ENCODE assay signal across 8 mouse cellular contexts in genomic region chr16:35153146-35153755, GRCm38 (mm10). TPM values are rescaled to one million over a fixed set of nuclear protein-coding genes. Genes with fewer than 3 reads are reported as not detected.
DNase-seq lines count a peak whose midpoint lies in the region; ATAC-seq and TF ChIP-seq lines count a peak whose summit lies in the region.

No protein-coding gene starts in this region.

- 6% methylated on average over 12 of the region's 12 CpGs for WGBS in heart, embryonic 10.5 days
- WGBS in lung, adult 2 months, result 9% methylated on average over 12 of the region's 12 CpGs
- WGBS in hindbrain, embryonic 14.5 days, result 8% methylated on average over 12 of the region's 12 CpGs
- WGBS in neural tube, embryonic 14.5 days, result 9% methylated on average over 12 of the region's 12 CpGs

- intact Hi-C loops in heart, postnatal 36 days (cut with DNase I), result no loop called here
- intact Hi-C loops in gastrocnemius, postnatal 36 days (cut with DNase I), result no loop called here

- H3K9me3 ChIP-seq in heart, embryonic 10.5 days, result no peaks in the 10 kb centered on the region
- no peaks in the 10 kb centered on the region for H3K9me3 ChIP-seq in hindbrain, embryonic 14.5 days (ENCODE audit: control insufficient read depth, low read length)
- no peaks in the 10 kb centered on the region for H3K9me3 ChIP-seq in neural tube, embryonic 14.5 days (ENCODE audit: control insufficient read depth, low read length)

- H3K4me3 ChIP-seq in heart, embryonic 10.5 days, result peak overlapping the region; percentile 85
- H3K4me3 ChIP-seq in lung, adult 2 months (replicated peaks; ENCODE audit: extremely low read depth, low read depth, low read length), result no peak overlapping the region
- peak overlapping the region; percentile 80; the same call in 1 of the 2 replicates for H3K4me3 ChIP-seq in hindbrain, embryonic 14.5 days (replicated peaks; ENCODE audit: low read length)
- no peak overlapping the region for H3K4me3 ChIP-seq in neural tube, embryonic 14.5 days (ENCODE audit: low read depth, low read length)

- ATAC-seq in hindbrain, embryonic 14.5 days (ENCODE audit: low FRiP score), result no peak
- ATAC-seq in neural tube, embryonic 14.5 days (ENCODE audit: low read depth), result no peak

- no peak for TF ChIP-seq CTCF in lung, adult 2 months (IDR thresholded peaks at IDR 0.05; ENCODE audit: insufficient read depth, low read length)

- no peak for DNase-seq in heart, embryonic 10.5 days (ENCODE audit: low spot score)
- DNase-seq in heart, postnatal 36 days, result no peak
- DNase-seq in lung, postnatal 10 days, result peak; percentile 9
- no peak for DNase-seq in lung, adult 2 months
- DNase-seq in hindbrain, embryonic 14.5 days (ENCODE audit: low spot score), result no peak
- DNase-seq in gastrocnemius, postnatal 36 days, result no peak
- no peak for DNase-seq in frontal cortex, postnatal 25 days (ENCODE audit: low spot score in 2 of 2)

- H3K36me3 ChIP-seq in heart, embryonic 10.5 days, result no peaks in the 10 kb centered on the region
- H3K36me3 ChIP-seq in hindbrain, embryonic 14.5 days (replicated peaks; ENCODE audit: control insufficient read depth, insufficient read depth), result no peaks in the 10 kb centered on the region
- no peaks in the 10 kb centered on the region for H3K36me3 ChIP-seq in neural tube, embryonic 14.5 days (ENCODE audit: control insufficient read depth, insufficient read depth, low read length)

- no peak overlapping the region for H3K9ac ChIP-seq in hindbrain, embryonic 14.5 days
- no peak overlapping the region for H3K9ac ChIP-seq in neural tube, embryonic 14.5 days (replicated peaks; ENCODE audit: low read depth, low read length)

- H3K4me2 ChIP-seq in hindbrain, embryonic 14.5 days (replicated peaks), result peak overlapping the region; percentile 68
- H3K4me2 ChIP-seq in neural tube, embryonic 14.5 days (ENCODE audit: low read depth, low read length), result peak overlapping the region; percentile 56; the same call in 1 of the 2 replicates

- peaks cover 75% of the 10 kb centered on the region for H3K27me3 ChIP-seq in heart, embryonic 10.5 days (ENCODE audit: insufficient read depth, poor library complexity, severe bottlenecking)
- H3K27me3 ChIP-seq in hindbrain, embryonic 14.5 days (ENCODE audit: control insufficient read depth, insufficient read depth, low read length), result peaks cover 29% of the 10 kb centered on the region
- H3K27me3 ChIP-seq in neural tube, embryonic 14.5 days (ENCODE audit: control insufficient read depth, insufficient read depth, low read length), result peaks cover 8% of the 10 kb centered on the region

- H3K27ac ChIP-seq in heart, embryonic 10.5 days, result 0 out of 2 replicates have a peak overlapping the region, but pooled peaks have one; percentile 93
- no peak overlapping the region for H3K27ac ChIP-seq in hindbrain, embryonic 14.5 days
- no peak overlapping the region for H3K27ac ChIP-seq in neural tube, embryonic 14.5 days (ENCODE audit: low read depth, low read length)

- TF ChIP-seq POLR2A in lung, adult 2 months (IDR thresholded peaks at IDR 0.05; ENCODE audit: borderline replicate concordance, extremely low read depth, low read depth, low read length), result no peak

- H3K4me1 ChIP-seq in heart, embryonic 10.5 days, result peaks cover 43% of the 10 kb centered on the region
- 0 out of 2 replicates have a peak, but pooled peaks cover 4% of the 10 kb centered on the region for H3K4me1 ChIP-seq in lung, adult 2 months (ENCODE audit: control insufficient read depth, insufficient read depth, low read length)
- peaks cover 38% of the 10 kb centered on the region for H3K4me1 ChIP-seq in hindbrain, embryonic 14.5 days (replicated peaks; ENCODE audit: control insufficient read depth, insufficient read depth, low read length)
- H3K4me1 ChIP-seq in neural tube, embryonic 14.5 days (ENCODE audit: control insufficient read depth, insufficient read depth, low read length), result peaks cover 26% of the 10 kb centered on the region

RNA-seq across cellular contexts. Expression of gene Adcy5, which starts 1.4 kb away (rescaled TPM):
- polyA plus RNA-seq in heart, embryonic 10.5 days (2016; fragmentation: Nextera tagmentation; extraction: Ambion mirVana), result 3.8 and 5.1 TPM in 2 replicates
- 10 to 100 TPM; 48.7 to 57.7 TPM for total RNA-seq in heart, postnatal 36 days (2021)
- polyA plus RNA-seq in lung, adult 2 months (2012; rRNA removed), result 17.5 and 18.3 TPM in 2 replicates
- 7.9 and 9.0 TPM in 2 replicates for polyA plus RNA-seq in hindbrain, embryonic 14.5 days (2014; fragmentation: Nextera tagmentation; extraction: Ambion mirVana)
- polyA plus RNA-seq in neural tube, embryonic 14.5 days (2014; fragmentation: Nextera tagmentation; extraction: Ambion mirVana), result 8.3 and 8.8 TPM in 2 replicates
- 1 to 10 TPM; 1.8 to 1.9 TPM for total RNA-seq in gastrocnemius, postnatal 36 days (2021)

Comparison
In these comparisons a context has a peak if more than half of its experiments do, and no peak if none do; other contexts are left out.
1. H3K4me3 ChIP-seq: peak in heart, embryonic 10.5 days (single experiment) and hindbrain, embryonic 14.5 days (single experiment); none in lung, adult 2 months (single experiment) and neural tube, embryonic 14.5 days (single experiment).